Mouse (Mus musculus) heart, postnatal 0 days (tissue): ENCODE results near the gene Ankmy2. TPM values are rescaled to one million over a fixed set of nuclear protein-coding genes. Genes with fewer than 3 reads are reported as not detected.

ENCODE experiments used
- ATAC-seq: fragments of 200-750 bp; cut with Nextera tagmentation; 2 replicates; pipeline ENCODE4 v1.8.0; 2017; ENCODE audit warnings: low read depth, moderate number of reproducible peaks, moderate library complexity; ENCODE audit not compliant: insufficient read depth
- DNase-seq: peaks from one replicate; pipeline ENCODE4 v3.0.0-alpha.2; 2016; ENCODE audit warnings: low spot score
- H3K27ac ChIP-seq: fragments of 300-500 bp; sonication (generic); 2 replicates; pipeline ENCODE4 v1.5.1; 2014; ENCODE audit warnings: low read depth, mild to moderate bottlenecking
- H3K27me3 ChIP-seq: fragments of 300-500 bp; sonication (generic); 2 replicates; pipeline ENCODE4 v1.6.1; 2014; ENCODE audit warnings: low read length, mixed read lengths; ENCODE audit not compliant: control insufficient read depth, insufficient read depth
- H3K36me3 ChIP-seq: fragments of 300-500 bp; sonication (generic); replicated peaks from 2 replicates; pipeline ENCODE4 v1.6.1; 2014; ENCODE audit warnings: low read length, mixed read lengths; ENCODE audit not compliant: control insufficient read depth, insufficient read depth
- H3K4me1 ChIP-seq: fragments of 300-500 bp; sonication (generic); 2 replicates; pipeline ENCODE4 v1.6.1; 2014; ENCODE audit warnings: antibody characterized with exemption; ENCODE audit not compliant: control insufficient read depth, insufficient read depth
- H3K4me2 ChIP-seq: fragments of 300-500 bp; sonication (generic); 2 replicates; pipeline ENCODE4 v1.6.1; 2014; ENCODE audit warnings: low read depth, mild to moderate bottlenecking, low read length, moderate library complexity
- H3K4me3 ChIP-seq: fragments of 300-500 bp; sonication (generic); 2 replicates; pipeline ENCODE4 v1.5.1; 2014; ENCODE audit warnings: low read depth, low read length
- H3K9ac ChIP-seq: fragments of 300-500 bp; sonication (generic); replicated peaks from 2 replicates; pipeline ENCODE4 v1.6.1; 2014; ENCODE audit warnings: low read depth, low read length, mixed read lengths
- H3K9me3 ChIP-seq: fragments of 300-500 bp; sonication (generic); replicated peaks from 2 replicates; pipeline ENCODE4 v1.6.1; 2016; ENCODE audit warnings: low read length; ENCODE audit not compliant: control insufficient read depth
- CTCF ChIP-seq: IDR thresholded peaks from 2 replicates; pipeline ENCODE4 v1.5.1; 2016; ENCODE audit warnings: antibody characterized with exemption, control low read depth, low read depth
- EP300 ChIP-seq: IDR thresholded peaks from 2 replicates; pipeline ENCODE4 v1.6.1; 2016; ENCODE audit warnings: antibody characterized with exemption, low read depth
- WGBS: fragments of 180-500 bp; shearing (Covaris S2); extraction: QIAGEN DNeasy Blood & Tissue Kit; methylation state at CpG from one replicate; pipeline ENCODE4 v1.1.7; 2014; 5-methylcytosine and 5-hydroxymethylcytosine counted together
- polyA plus RNA-seq: library from polyadenylated mRNA; unstranded; fragments of >200 nt; fragmentation: Nextera tagmentation; extraction: Ambion mirVana; gene quantifications from 2 replicates; pipeline ENCODE4 v1.2.1, GENCODE M21; 2015
- total RNA-seq: library from RNA; depleted of rRNA; stranded (reverse); fragments of >200 nt; gene quantifications from 2 replicates; pipeline ENCODE4 v1.2.3, GENCODE M21; 2014; ENCODE audit warnings: low replicate concordance

Ankmy2 gene
- total and polyA plus RNA-seq, 2 experiments from 2014 or later, result 9.9 to 23.1 TPM

DNA sequence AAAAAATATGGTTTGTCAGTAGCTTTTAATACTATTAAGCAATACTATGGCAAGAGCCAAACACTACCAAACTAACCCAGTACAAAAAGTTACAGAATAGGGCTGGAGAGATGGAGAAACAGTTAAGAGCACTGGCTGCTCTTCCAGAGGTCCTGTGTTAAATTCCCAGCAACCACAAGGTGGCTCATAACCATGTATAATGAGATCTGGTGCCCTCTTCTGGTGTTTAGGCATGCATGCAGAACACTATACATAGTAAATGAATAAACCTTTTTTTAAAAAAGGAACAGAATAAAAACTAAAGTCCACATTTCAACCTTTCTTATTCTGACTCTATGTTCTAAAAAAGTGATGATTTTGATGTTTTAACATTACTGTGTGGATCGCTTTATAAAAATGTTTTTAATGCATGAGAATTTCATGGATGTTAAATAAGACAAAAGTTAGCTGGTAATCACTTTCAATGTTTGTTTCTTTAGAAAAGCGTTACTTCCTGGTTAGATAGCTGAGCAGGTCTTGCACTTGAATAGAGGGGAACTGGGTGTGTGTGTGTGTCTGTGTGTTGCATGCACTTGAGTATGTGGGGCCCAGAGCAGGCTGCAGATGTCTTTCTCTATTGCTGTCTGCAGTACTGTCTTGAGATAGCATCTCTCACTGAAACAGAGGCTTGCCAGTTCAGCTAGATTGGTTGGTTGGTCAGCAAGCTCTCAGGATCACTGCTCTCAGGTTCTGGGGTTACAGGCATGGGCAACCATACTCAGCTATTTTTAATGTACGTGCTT lies 10.5 kb upstream of the Ankmy2 start:
- ATAC-seq (no peak), DNase-seq (no peak)
- 80% methylated on average over 3 of the region's 3 CpGs for WGBS
- Histone ChIP-seq H3K9ac (no peak overlapping the region), H3K9me3 (0 out of 2 replicates have a peak, but pooled peaks cover 5% of the 10 kb centered on the region), H3K4me2 (no peak overlapping the region), H3K27me3 (no peaks in the 10 kb centered on the region), H3K4me3 (no peak overlapping the region), H3K36me3 (0 out of 2 replicates have a peak, but pooled peaks cover 3% of the 10 kb centered on the region), H3K27ac (no peak overlapping the region), H3K4me1 (peaks cover 31% of the 10 kb centered on the region)
- TF ChIP-seq CTCF (no peak), EP300 (no peak)

DNA sequence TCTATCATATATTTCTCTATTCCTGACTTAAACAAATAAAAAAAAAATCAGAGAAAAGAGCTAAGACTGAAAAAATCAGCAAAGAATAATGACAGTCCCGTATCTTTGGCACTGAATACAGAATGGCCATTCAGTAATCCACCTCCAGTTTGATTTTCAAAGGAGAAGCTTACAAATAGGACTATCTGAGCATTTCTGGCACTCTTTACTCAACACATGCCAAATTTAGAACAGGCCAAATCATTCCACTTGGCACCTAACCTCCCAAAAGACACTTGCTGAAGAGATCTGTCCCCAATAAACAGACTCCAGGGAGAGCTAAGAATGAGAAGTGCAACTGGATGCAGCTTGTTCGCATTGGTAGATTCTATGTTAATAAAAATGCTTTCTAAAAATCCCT lies 6.6 kb upstream of the Ankmy2 start:
- Histone ChIP-seq H3K4me2 (peak overlapping the region; percentile 21; the same call in 1 of the 2 replicates), H3K27me3 (no peaks in the 10 kb centered on the region), H3K4me1 (peaks cover 50% of the 10 kb centered on the region), H3K36me3 (no peaks in the 10 kb centered on the region), H3K9me3 (0 out of 2 replicates have a peak, but pooled peaks cover 5% of the 10 kb centered on the region), H3K9ac (no peak overlapping the region), H3K27ac (peak overlapping the region; percentile 76), H3K4me3 (no peak overlapping the region)
- WGBS, result 28% methylated on average over 2 of the region's 2 CpGs
- no peak for TF ChIP-seq EP300
- no peak for TF ChIP-seq CTCF
- DNase-seq (no peak), ATAC-seq (peak; percentile 44; the same call in 1 of the 2 replicates)

DNA sequence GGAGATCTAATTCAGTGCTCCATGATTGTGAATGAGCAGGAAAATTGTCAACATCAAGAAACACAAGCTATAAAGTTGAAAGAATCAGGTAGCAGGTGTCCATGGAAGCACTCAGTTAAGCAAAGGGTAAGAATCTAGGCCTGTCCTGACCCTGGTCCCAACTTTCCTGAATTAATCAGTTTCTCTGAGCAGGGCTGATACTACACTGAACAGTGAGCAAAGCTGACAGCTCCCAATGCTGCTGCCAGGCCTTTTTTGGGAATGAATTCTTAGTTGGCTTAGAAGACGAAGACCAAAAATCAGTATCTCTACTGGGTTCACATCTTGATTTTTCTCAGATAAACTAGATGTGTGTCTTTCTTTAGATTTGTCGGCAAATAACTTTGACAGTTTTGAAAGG lies 6.2 kb upstream of the Ankmy2 start:
- TF ChIP-seq EP300 (no peak), CTCF (no peak)
- DNase-seq, result no peak
- no peak overlapping the region for H3K9ac ChIP-seq
- no peaks in the 10 kb centered on the region for H3K27me3 ChIP-seq
- no peaks in the 10 kb centered on the region for H3K36me3 ChIP-seq
- H3K4me1 ChIP-seq, result peaks cover 52% of the 10 kb centered on the region
- H3K4me2 ChIP-seq, result peak overlapping the region; percentile 11; the same call in 1 of the 2 replicates
- 0 out of 2 replicates have a peak, but pooled peaks cover 5% of the 10 kb centered on the region for H3K9me3 ChIP-seq
- 33% methylated on average over 2 of the region's 2 CpGs for WGBS
- H3K27ac ChIP-seq, result peak overlapping the region; percentile 76
- ATAC-seq, result no peak
- no peak overlapping the region for H3K4me3 ChIP-seq

DNA sequence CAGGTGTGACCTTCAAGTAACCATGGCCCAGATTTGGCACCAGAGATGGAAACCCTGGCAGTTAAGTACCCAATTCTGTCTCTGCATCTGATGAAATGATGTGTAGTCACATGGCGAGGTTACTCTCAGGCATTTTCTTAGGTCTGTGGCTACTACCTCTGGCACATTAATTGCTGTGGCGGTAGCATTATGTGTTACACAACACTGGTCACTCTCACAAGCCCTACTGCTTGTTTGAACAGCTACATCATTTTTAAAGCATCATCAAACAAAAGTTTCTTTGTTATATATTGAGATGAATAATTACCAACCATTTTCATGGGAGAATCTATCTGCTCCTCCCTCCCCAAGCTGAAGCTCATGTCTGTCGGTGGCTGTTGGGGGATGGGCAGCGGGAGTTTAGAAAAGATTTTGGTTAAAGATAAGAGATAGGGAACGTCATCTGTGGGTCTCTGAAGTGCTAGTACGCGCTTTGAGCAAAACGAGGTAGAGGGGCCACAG lies 1.7 kb upstream of the Ankmy2 start:
- Histone ChIP-seq H3K27ac (peak overlapping the region; percentile 94), H3K4me2 (peak overlapping the region; percentile 80)

DNA sequence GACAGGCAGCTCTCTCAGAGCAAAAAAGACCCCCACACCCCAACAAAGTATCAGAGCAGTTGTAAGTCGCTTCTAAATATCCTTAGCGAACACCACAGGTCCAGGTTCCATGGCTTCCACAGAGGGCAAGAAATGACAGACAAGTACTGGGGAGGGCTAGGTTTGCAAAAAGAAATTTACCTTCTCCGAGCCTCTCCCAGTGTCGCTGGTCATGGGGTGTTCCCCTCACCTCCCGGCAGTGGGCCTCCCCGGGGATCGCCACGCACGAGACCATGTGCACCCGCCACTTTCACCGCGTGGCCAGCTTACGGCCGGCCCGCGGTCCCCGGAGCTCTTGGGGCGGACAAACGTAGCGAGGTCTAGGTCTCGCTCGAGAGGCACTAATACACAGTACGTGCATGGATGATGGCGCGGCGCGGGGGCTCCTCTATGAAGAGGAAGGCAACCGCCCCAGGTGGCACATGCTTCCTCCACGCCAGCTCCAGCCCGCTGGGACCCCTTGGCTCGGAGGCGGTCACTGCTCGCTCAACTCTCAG lies 745 bp upstream of the Ankmy2 start:
- Histone ChIP-seq H3K27ac (peak overlapping the region; percentile 94), H3K4me3 (peak overlapping the region; percentile 99), H3K9me3 (no peaks in the 10 kb centered on the region), H3K9ac (peak overlapping the region; percentile 95), H3K4me1 (peaks cover 32% of the 10 kb centered on the region), H3K4me2 (peak overlapping the region; percentile 80), H3K36me3 (no peaks in the 10 kb centered on the region), H3K27me3 (no peaks in the 10 kb centered on the region)
- TF ChIP-seq CTCF (no peak), EP300 (no peak)
- WGBS, result 0% methylated on average over 33 of the region's 33 CpGs
- DNase-seq (no peak), ATAC-seq (peak; percentile 21)

More for the DNA sequence above, 1.7 kb upstream of the Ankmy2 start:
- ATAC-seq, result no peak
- Histone ChIP-seq H3K36me3 (no peaks in the 10 kb centered on the region), H3K4me1 (peaks cover 41% of the 10 kb centered on the region), H3K27me3 (no peaks in the 10 kb centered on the region), H3K4me3 (peak overlapping the region; percentile 99), H3K9ac (peak overlapping the region; percentile 95), H3K9me3 (no peaks in the 10 kb centered on the region)
- no peak for TF ChIP-seq CTCF
- TF ChIP-seq EP300, result no peak
- no peak for DNase-seq
- WGBS, result 11% methylated on average over 8 of the region's 8 CpGs
